Mouse (Mus musculus) kidney, embryonic 16.5 days (tissue): ENCODE results near the gene Nek9. TPM values are rescaled to one million over a fixed set of nuclear protein-coding genes. Genes with fewer than 3 reads are reported as not detected.

Source experiments
- ATAC-seq: fragments of 200-750 bp; cut with Nextera tagmentation; 2 replicates; pipeline ENCODE4 v1.8.0; 2017; ENCODE audit warnings: moderate TSS enrichment; ENCODE audit not compliant: low FRiP score, low TSS enrichment
- H3K27ac ChIP-seq: fragments of 300-500 bp; sonication (generic); 2 replicates; pipeline ENCODE4 v1.5.1; 2014; ENCODE audit warnings: low read length
- H3K27me3 ChIP-seq: fragments of 300-500 bp; sonication (generic); 2 replicates; pipeline ENCODE4 v1.6.1; 2014; ENCODE audit warnings: low read length, control low read depth, mixed read lengths; ENCODE audit not compliant: insufficient read depth
- H3K36me3 ChIP-seq: fragments of 300-500 bp; sonication (generic); 2 replicates; pipeline ENCODE4 v1.6.1; 2014; ENCODE audit warnings: low read length, control low read depth, mixed read lengths; ENCODE audit not compliant: insufficient read depth
- H3K4me1 ChIP-seq: fragments of 300-500 bp; sonication (generic); 2 replicates; pipeline ENCODE4 v1.6.1; 2014; ENCODE audit warnings: low read length, control low read depth, mixed read lengths; ENCODE audit not compliant: insufficient read depth
- H3K4me2 ChIP-seq: fragments of 300-500 bp; sonication (generic); replicated peaks from 2 replicates; pipeline ENCODE4 v1.6.1; 2014; ENCODE audit warnings: low read depth, low read length
- H3K4me3 ChIP-seq: fragments of 300-500 bp; sonication (generic); 2 replicates; pipeline ENCODE4 v1.5.1; 2014; ENCODE audit warnings: mild to moderate bottlenecking, low read length
- H3K9ac ChIP-seq: fragments of 300-500 bp; sonication (generic); replicated peaks from 2 replicates; pipeline ENCODE4 v1.6.1; 2014; ENCODE audit warnings: low read length
- H3K9me3 ChIP-seq: fragments of 300-500 bp; sonication (generic); 2 replicates; pipeline ENCODE4 v1.6.1; 2016; ENCODE audit warnings: low read length, control low read depth
- WGBS: fragments of 180-500 bp; shearing (Covaris S2); extraction: QIAGEN DNeasy Blood & Tissue Kit; methylation state at CpG from one replicate; pipeline ENCODE4 v1.1.7; 2014; 5-methylcytosine and 5-hydroxymethylcytosine counted together
- polyA plus RNA-seq: library from polyadenylated mRNA; unstranded; fragments of >200 nt; fragmentation: Nextera tagmentation; extraction: Ambion mirVana; gene quantifications from 2 replicates; pipeline ENCODE4 v1.2.1, GENCODE M21; 2015

Nek9 gene
- polyA plus RNA-seq, 1 experiment from 2014 or later = 20.7 TPM

GRCm38 (mm10) chr12:85373591-85374560, 34.7 kb upstream of the Nek9 start:
- peak; percentile 76 for ATAC-seq
- Histone ChIP-seq H3K27ac (peak overlapping the region; percentile 78), H3K27me3 (no peaks in the 10 kb centered on the region), H3K9me3 (no peaks in the 10 kb centered on the region), H3K9ac (peak overlapping the region; percentile 88), H3K36me3 (no peaks in the 10 kb centered on the region), H3K4me2 (peak overlapping the region; percentile 62), H3K4me1 (peaks cover 25% of the 10 kb centered on the region), H3K4me3 (peak overlapping the region; percentile 94)
- WGBS = 2% methylated on average over 45 of the region's 53 CpGs

- WGBS = 61% methylated on average over 8 of the region's 8 CpGs
- peak overlapping the region; percentile 32; the same call in 1 of the 2 replicates for H3K4me2 ChIP-seq
- H3K9ac ChIP-seq = peak overlapping the region; percentile 26; the same call in 1 of the 2 replicates
- no peaks in the 10 kb centered on the region for H3K27me3 ChIP-seq
- H3K4me3 ChIP-seq = no peak overlapping the region
- H3K27ac ChIP-seq = peak overlapping the region; percentile 61
- H3K36me3 ChIP-seq = no peaks in the 10 kb centered on the region
- peaks cover 30% of the 10 kb centered on the region for H3K4me1 ChIP-seq
- no peak for ATAC-seq
- no peaks in the 10 kb centered on the region for H3K9me3 ChIP-seq
Observed at GRCm38 (mm10) chr12:85372068-85372665, 33.0 kb upstream of the Nek9 start.

GRCm38 (mm10) chr12:85368441-85369063, 29.4 kb upstream of the Nek9 start:
- H3K9ac ChIP-seq = no peak overlapping the region
- 84% methylated on average over 6 of the region's 6 CpGs for WGBS
- ATAC-seq = no peak

GRCm38 (mm10) chr12:85366271-85366670, 27.1 kb upstream of the Nek9 start:
- ATAC-seq = no peak
- Histone ChIP-seq H3K27ac (peak overlapping the region; percentile 20; the same call in 1 of the 2 replicates), H3K9ac (0 out of 2 replicates have a peak overlapping the region, but pooled peaks have one; percentile 6), H3K36me3 (peaks cover 3% of the 10 kb centered on the region; the same call in 1 of the 2 replicates), H3K9me3 (no peaks in the 10 kb centered on the region), H3K4me1 (peaks cover 11% of the 10 kb centered on the region), H3K4me3 (no peak overlapping the region), H3K4me2 (no peak overlapping the region), H3K27me3 (no peaks in the 10 kb centered on the region)
- 54% methylated on average over 3 of the region's 3 CpGs for WGBS

More at GRCm38 (mm10) chr12:85368441-85369063, 29.4 kb upstream of the Nek9 start:
- Histone ChIP-seq H3K27ac (no peak overlapping the region), H3K4me1 (peaks cover 30% of the 10 kb centered on the region), H3K4me3 (no peak overlapping the region), H3K27me3 (no peaks in the 10 kb centered on the region), H3K9me3 (no peaks in the 10 kb centered on the region), H3K4me2 (no peak overlapping the region), H3K36me3 (no peaks in the 10 kb centered on the region)

GRCm38 (mm10) chr12:85362510-85362909, 23.3 kb upstream of the Nek9 start:
- H3K4me1 ChIP-seq = no peaks in the 10 kb centered on the region; the same call in 1 of the 2 replicates
- H3K27me3 ChIP-seq = no peaks in the 10 kb centered on the region
- peaks cover 3% of the 10 kb centered on the region; the same call in 1 of the 2 replicates for H3K36me3 ChIP-seq
- 69% methylated on average over 4 of the region's 4 CpGs for WGBS
- H3K27ac ChIP-seq = no peak overlapping the region
- ATAC-seq = no peak
- no peak overlapping the region for H3K4me2 ChIP-seq
- H3K9me3 ChIP-seq = no peaks in the 10 kb centered on the region
- H3K9ac ChIP-seq = no peak overlapping the region
- no peak overlapping the region for H3K4me3 ChIP-seq

DNA sequence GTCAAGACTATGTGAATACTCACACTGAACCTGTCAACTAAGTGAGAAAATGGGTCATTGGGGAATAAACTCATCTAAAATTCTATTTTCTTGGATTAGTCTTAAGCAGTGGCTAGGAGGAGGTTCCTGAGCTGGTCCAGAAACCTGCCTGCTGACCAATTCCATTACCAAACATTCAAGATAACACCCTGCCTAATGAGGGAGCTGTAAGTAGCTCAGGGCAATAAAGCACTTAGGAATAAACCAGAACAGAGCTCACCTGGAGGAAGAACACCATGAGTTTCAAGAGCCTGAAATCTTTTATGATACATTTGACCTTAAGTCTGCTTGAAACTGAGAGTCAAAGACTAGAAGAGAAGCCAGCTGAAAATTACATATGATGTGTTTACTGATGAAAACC, 22.4 kb upstream of the Nek9 start:
- ATAC-seq = no peak
- Histone ChIP-seq H3K4me3 (no peak overlapping the region), H3K27me3 (no peaks in the 10 kb centered on the region), H3K4me1 (no peaks in the 10 kb centered on the region; the same call in 1 of the 2 replicates), H3K4me2 (no peak overlapping the region), H3K9me3 (no peaks in the 10 kb centered on the region), H3K27ac (no peak overlapping the region), H3K36me3 (peaks cover 3% of the 10 kb centered on the region; the same call in 1 of the 2 replicates), H3K9ac (no peak overlapping the region)

DNA sequence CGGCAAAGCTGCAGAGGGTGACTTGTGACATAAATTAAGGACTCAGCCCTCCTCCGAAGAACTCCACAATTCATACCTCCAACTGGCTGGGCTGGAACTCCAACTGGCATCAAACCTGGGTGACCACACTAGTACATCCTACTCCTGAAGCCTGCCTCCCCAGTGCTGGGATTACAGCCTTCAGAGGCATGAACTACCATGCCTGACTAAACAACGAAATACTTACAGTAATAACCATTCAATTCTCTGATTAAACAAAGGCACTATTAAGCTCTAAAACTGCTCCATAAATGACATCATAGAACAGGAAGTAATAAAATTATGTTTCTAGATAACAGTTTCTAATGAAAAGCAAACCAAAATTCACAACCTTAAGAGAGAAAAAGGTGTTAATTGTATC, 22.0 kb upstream of the Nek9 start:
- no peak overlapping the region for H3K9ac ChIP-seq
- WGBS = 67% methylated on average over 3 of the region's 3 CpGs
- H3K27ac ChIP-seq = no peak overlapping the region
- H3K9me3 ChIP-seq = no peaks in the 10 kb centered on the region
- H3K27me3 ChIP-seq = no peaks in the 10 kb centered on the region
- ATAC-seq = no peak
- no peak overlapping the region for H3K4me2 ChIP-seq
- H3K36me3 ChIP-seq = peaks cover 3% of the 10 kb centered on the region; the same call in 1 of the 2 replicates
- no peaks in the 10 kb centered on the region; the same call in 1 of the 2 replicates for H3K4me1 ChIP-seq
- no peak overlapping the region for H3K4me3 ChIP-seq

GRCm38 (mm10) chr12:85354061-85354460, 14.9 kb upstream of the Nek9 start:
- Histone ChIP-seq H3K9ac (no peak overlapping the region), H3K27ac (no peak overlapping the region)
- WGBS = 85% methylated on average over 3 of the region's 3 CpGs

GRCm38 (mm10) chr12:85350407-85351232, 11.5 kb upstream of the Nek9 start:
- no peak overlapping the region for H3K27ac ChIP-seq
- no peak overlapping the region for H3K4me3 ChIP-seq
- no peaks in the 10 kb centered on the region for H3K9me3 ChIP-seq
- H3K4me2 ChIP-seq = no peak overlapping the region
- ATAC-seq = 0 out of 2 replicates have a peak, but pooled peaks have one; percentile 15
- no peaks in the 10 kb centered on the region for H3K4me1 ChIP-seq
- no peak overlapping the region for H3K9ac ChIP-seq
- H3K36me3 ChIP-seq = peaks cover 29% of the 10 kb centered on the region
- H3K27me3 ChIP-seq = no peaks in the 10 kb centered on the region
- WGBS = 71% methylated on average over 10 of the region's 10 CpGs

More at GRCm38 (mm10) chr12:85354061-85354460, 14.9 kb upstream of the Nek9 start:
- ATAC-seq = no peak
- Histone ChIP-seq H3K27me3 (no peaks in the 10 kb centered on the region), H3K4me2 (no peak overlapping the region), H3K4me3 (no peak overlapping the region), H3K4me1 (no peaks in the 10 kb centered on the region), H3K36me3 (peaks cover 16% of the 10 kb centered on the region), H3K9me3 (no peaks in the 10 kb centered on the region)
